Comparison of ENCODE assay signal across 21 mouse cellular contexts in genomic region chr3:80758955-80759354, GRCm38 (mm10). TPM values are rescaled to one million over a fixed set of nuclear protein-coding genes. Genes with fewer than 3 reads are reported as not detected.
"Had no signal": no experiment of that assay in that cellular context is flagged by ENCODE, and none has a peak within 500 bp of the region (broad histone marks: within the 10 kb centered on the region; RNA-seq: fewer than 3 reads in every experiment).

No protein-coding gene starts in this region.

- H3K4me3 ChIP-seq: limb, embryonic 10.5 days; limb, embryonic 13.5 days; liver, embryonic 12.5 days; liver, embryonic 15.5 days; lung, embryonic 15.5 days; megakaryocyte, embryonic 14.5 days; midbrain, embryonic 10.5 days; neural tube, embryonic 12.5 days; neural tube, embryonic 15.5 days; stomach, embryonic 15.5 days had no signal

- H3K27me3 ChIP-seq: limb, embryonic 13.5 days; liver, embryonic 12.5 days; liver, embryonic 15.5 days; lung, embryonic 15.5 days; megakaryocyte, embryonic 14.5 days; neural tube, embryonic 12.5 days; neural tube, embryonic 15.5 days; stomach, embryonic 15.5 days had no signal

- H3K9me3 ChIP-seq: limb, embryonic 10.5 days; limb, embryonic 13.5 days; liver, embryonic 12.5 days; liver, embryonic 15.5 days; lung, embryonic 15.5 days; megakaryocyte, embryonic 14.5 days; midbrain, embryonic 10.5 days; neural tube, embryonic 12.5 days; neural tube, embryonic 15.5 days; stomach, embryonic 15.5 days had no signal

- H3K4me1 ChIP-seq: limb, embryonic 10.5 days; limb, embryonic 13.5 days; liver, embryonic 12.5 days; liver, embryonic 15.5 days; lung, embryonic 15.5 days; megakaryocyte, embryonic 14.5 days; midbrain, embryonic 10.5 days; neural tube, embryonic 12.5 days; stomach, embryonic 15.5 days had no signal

- H3K4me2 ChIP-seq: limb, embryonic 13.5 days; liver, embryonic 12.5 days; liver, embryonic 15.5 days; lung, embryonic 15.5 days; neural tube, embryonic 12.5 days; neural tube, embryonic 15.5 days; stomach, embryonic 15.5 days had no signal

- H3K27ac ChIP-seq: limb, embryonic 10.5 days; limb, embryonic 13.5 days; liver, embryonic 12.5 days; liver, embryonic 15.5 days; lung, embryonic 15.5 days; midbrain, embryonic 10.5 days; neural tube, embryonic 12.5 days; neural tube, embryonic 15.5 days; stomach, embryonic 15.5 days had no signal

- ATAC-seq: liver, embryonic 12.5 days had no signal

- H3K9ac ChIP-seq: limb, embryonic 13.5 days; liver, embryonic 12.5 days; liver, embryonic 15.5 days; lung, embryonic 15.5 days; neural tube, embryonic 12.5 days; neural tube, embryonic 15.5 days; stomach, embryonic 15.5 days had no signal

- H3K36me3 ChIP-seq: limb, embryonic 10.5 days; limb, embryonic 13.5 days; liver, embryonic 12.5 days; liver, embryonic 15.5 days; lung, embryonic 15.5 days; midbrain, embryonic 10.5 days; neural tube, embryonic 12.5 days; neural tube, embryonic 15.5 days; stomach, embryonic 15.5 days had no signal

- DNase-seq: kidney, postnatal 10 days; kidney, postnatal 36 days; liver; lung, adult 18-20 months; lung, postnatal 10 days; lung, postnatal 36 days; midbrain, embryonic 14.5 days; right cerebral cortex, adult 18-20 months; right cerebral cortex, postnatal 14 days; right cerebral cortex, postnatal 4 days; thymus, postnatal 25 days had no signal

RNA-seq across cellular contexts. Expression of gene Gria2, which starts 43.7 kb away (rescaled TPM):
- polyA plus RNA-seq: liver, embryonic 12.5 days had no signal
